Mouse (Mus musculus) spleen, postnatal 14 days (tissue): ENCODE results near the gene Krtcap3.
A peak's percentile ranks its signal among the peaks of the same experiment; 100 is the strongest.

Experiments used
- DNase-seq, 2 experiments: peaks; one replicate each; pipeline ENCODE4 v3.0.0; 2021 to 2022; ENCODE audit warnings: low spot score in 2 of 2

Gene Krtcap3

GRCm38 (mm10) chr5:31252795-31253545 lies 1.5 kb downstream of the Krtcap3 start:
- DNase-seq = no peak

- DNase-seq = no peak
These were observed 2.3 kb downstream of the Krtcap3 start for GRCm38 (mm10) chr5:31253806-31254205.

GRCm38 (mm10) chr5:31254452-31254851 lies 3.0 kb downstream of the Krtcap3 start:
- no peak for DNase-seq

GRCm38 (mm10) chr5:31254901-31255300 lies 3.4 kb downstream of the Krtcap3 start:
- no peak for DNase-seq

- DNase-seq = no peak
These were observed 3.9 kb downstream of the Krtcap3 start for GRCm38 (mm10) chr5:31255381-31255780.

- no peak for DNase-seq
These were observed 4.5 kb downstream of the Krtcap3 start for GRCm38 (mm10) chr5:31255971-31256370.

GRCm38 (mm10) chr5:31257616-31258015 lies 6.1 kb downstream of the Krtcap3 start:
- no peak for DNase-seq

- no peak for DNase-seq
These were observed 14.6 kb downstream of the Krtcap3 start for GRCm38 (mm10) chr5:31266101-31266500.

GRCm38 (mm10) chr5:31267686-31268085 lies 16.2 kb downstream of the Krtcap3 start:
- DNase-seq = no peak

- no peak for DNase-seq
These were observed 21.5 kb downstream of the Krtcap3 start for GRCm38 (mm10) chr5:31273018-31273417.

- no peak for DNase-seq
These were observed 27.9 kb downstream of the Krtcap3 start for GRCm38 (mm10) chr5:31279245-31279988.

- no peak for DNase-seq
These were observed 36.7 kb downstream of the Krtcap3 start for GRCm38 (mm10) chr5:31288225-31288624.

GRCm38 (mm10) chr5:31288655-31289054 lies 37.2 kb downstream of the Krtcap3 start:
- DNase-seq = no peak

GRCm38 (mm10) chr5:31289626-31290230 lies 38.2 kb downstream of the Krtcap3 start:
- DNase-seq = no peak

GRCm38 (mm10) chr5:31290521-31291360 lies 39.2 kb downstream of the Krtcap3 start, which contains the start of gene Ift172:
Ift172 (minus strand) TSS chr5:31291116.
- DNase-seq = peak; percentile 85 to 93

GRCm38 (mm10) chr5:31291361-31291688 lies 39.8 kb downstream of the Krtcap3 start:
- DNase-seq = no peak

GRCm38 (mm10) chr5:31294964-31295605 lies 43.6 kb downstream of the Krtcap3 start:
- no peak for DNase-seq

- DNase-seq = no peak
These were observed 44.2 kb downstream of the Krtcap3 start, which contains the start of gene Fndc4 for GRCm38 (mm10) chr5:31295606-31296141. Fndc4 (minus strand) TSS chr5:31296080.

- DNase-seq = no peak
These were observed 45.7 kb downstream of the Krtcap3 start, which contains the start of gene Gckr for GRCm38 (mm10) chr5:31297047-31297757. Gckr (plus strand) TSS chr5:31297443.

- DNase-seq = no peak
These were observed 46.5 kb downstream of the Krtcap3 start for GRCm38 (mm10) chr5:31297981-31298380.
